Mouse (Mus musculus) lung, postnatal 0 days (tissue): ENCODE results near the gene Sdk1. TPM values are rescaled to one million over a fixed set of nuclear protein-coding genes. Genes with fewer than 3 reads are reported as not detected.

Experiments
- ATAC-seq: fragments of 200-750 bp; cut with Nextera tagmentation; 2 replicates; pipeline ENCODE4 v1.8.0; 2017; ENCODE audit warnings: moderate library complexity
- DNase-seq: peaks from one replicate; pipeline ENCODE4 v3.0.0-alpha.2; 2016; ENCODE audit warnings: low spot score
- H3K27ac ChIP-seq: fragments of 300-500 bp; sonication (generic); 2 replicates; pipeline ENCODE4 v1.5.1; 2014; ENCODE audit warnings: antibody characterized with exemption, mild to moderate bottlenecking, low read length, mixed read lengths
- H3K27me3 ChIP-seq: fragments of 300-500 bp; sonication (generic); replicated peaks from 2 replicates; pipeline ENCODE4 v1.6.1; 2014; ENCODE audit warnings: low read length, mixed read lengths; ENCODE audit not compliant: insufficient read depth
- H3K36me3 ChIP-seq: fragments of 300-500 bp; sonication (generic); 2 replicates; pipeline ENCODE4 v1.6.1; 2014; ENCODE audit warnings: low read length, mixed read lengths; ENCODE audit not compliant: insufficient read depth
- H3K4me1 ChIP-seq: fragments of 300-500 bp; sonication (generic); 2 replicates; pipeline ENCODE4 v1.6.1; 2014; ENCODE audit warnings: antibody characterized with exemption, low read depth, low read length, mixed read lengths; ENCODE audit not compliant: insufficient read depth
- H3K4me2 ChIP-seq: fragments of 300-500 bp; sonication (generic); replicated peaks from 2 replicates; pipeline ENCODE4 v1.6.1; 2014; ENCODE audit warnings: low read depth, mild to moderate bottlenecking, low read length, moderate library complexity, mixed read lengths
- H3K4me3 ChIP-seq: fragments of 300-500 bp; sonication (generic); 2 replicates; pipeline ENCODE4 v1.5.1; 2014; ENCODE audit warnings: low read depth, low read length
- H3K9ac ChIP-seq: fragments of 300-500 bp; sonication (generic); replicated peaks from 2 replicates; pipeline ENCODE4 v1.6.1; 2014; ENCODE audit warnings: low read depth, mild to moderate bottlenecking
- H3K9me3 ChIP-seq: fragments of 300-500 bp; sonication (generic); 2 replicates; pipeline ENCODE4 v1.6.1; 2016; ENCODE audit warnings: low read length, mixed read lengths
- CTCF ChIP-seq: IDR thresholded peaks from 2 replicates; pipeline ENCODE4 v1.5.1; 2016; ENCODE audit warnings: antibody characterized with exemption, mild to moderate bottlenecking
- EP300 ChIP-seq: IDR thresholded peaks from 2 replicates; pipeline ENCODE4 v1.6.1; 2016; ENCODE audit warnings: antibody characterized with exemption, mild to moderate bottlenecking, control low read depth
- WGBS: fragments of 180-500 bp; shearing (Covaris S2); extraction: QIAGEN DNeasy Blood & Tissue Kit; methylation state at CpG from one replicate; pipeline ENCODE4 v1.1.7; 2014; 5-methylcytosine and 5-hydroxymethylcytosine counted together
- polyA plus RNA-seq: library from polyadenylated mRNA; unstranded; fragments of >200 nt; fragmentation: Nextera tagmentation; extraction: Ambion mirVana; gene quantifications from 2 replicates; pipeline ENCODE4 v1.2.1, GENCODE M21; 2015

Sdk1 gene
- polyA plus RNA-seq, 1 experiment from 2014 or later, result 0.19 TPM

GRCm38 (mm10) chr5:142073901-142074300 is 832.6 kb downstream of the Sdk1 start:
- Histone ChIP-seq H3K36me3 (no peaks in the 10 kb centered on the region), H3K27me3 (no peaks in the 10 kb centered on the region), H3K4me1 (no peaks in the 10 kb centered on the region), H3K4me3 (no peak overlapping the region), H3K27ac (no peak overlapping the region), H3K9ac (no peak overlapping the region), H3K4me2 (no peak overlapping the region), H3K9me3 (no peaks in the 10 kb centered on the region)
- TF ChIP-seq CTCF (no peak), EP300 (no peak)
- WGBS, result 81% methylated on average over 3 of the region's 3 CpGs
- DNase-seq, result no peak
- ATAC-seq, result no peak

- DNase-seq, result peak; percentile 60
- Histone ChIP-seq H3K4me2 (no peak overlapping the region), H3K27me3 (no peaks in the 10 kb centered on the region), H3K36me3 (no peaks in the 10 kb centered on the region), H3K4me3 (no peak overlapping the region), H3K4me1 (no peaks in the 10 kb centered on the region), H3K9ac (no peak overlapping the region), H3K27ac (no peak overlapping the region), H3K9me3 (no peaks in the 10 kb centered on the region)
- peak; percentile 48 for ATAC-seq
- TF ChIP-seq CTCF (no peak), EP300 (no peak)
- WGBS, result 41% methylated on average over 13 of the region's 13 CpGs
Measured at GRCm38 (mm10) chr5:142074561-142075500, 833.5 kb downstream of the Sdk1 start.

- Histone ChIP-seq H3K9me3 (no peaks in the 10 kb centered on the region), H3K9ac (no peak overlapping the region), H3K27me3 (no peaks in the 10 kb centered on the region), H3K27ac (no peak overlapping the region), H3K4me1 (no peaks in the 10 kb centered on the region), H3K36me3 (no peaks in the 10 kb centered on the region), H3K4me2 (no peak overlapping the region), H3K4me3 (no peak overlapping the region)
- TF ChIP-seq CTCF, result no peak; the same call in 1 of the 2 replicates
- no peak for TF ChIP-seq EP300
- DNase-seq (no peak), ATAC-seq (no peak)
- WGBS, result 90% methylated on average over 3 of the region's 3 CpGs
Measured at GRCm38 (mm10) chr5:142080661-142081060, 839.4 kb downstream of the Sdk1 start.

GRCm38 (mm10) chr5:142081076-142081475 is 839.8 kb downstream of the Sdk1 start:
- no peaks in the 10 kb centered on the region for H3K36me3 ChIP-seq
- H3K27me3 ChIP-seq, result no peaks in the 10 kb centered on the region
- no peak overlapping the region for H3K9ac ChIP-seq

GRCm38 (mm10) chr5:142096377-142096841 is 855.1 kb downstream of the Sdk1 start:
- Histone ChIP-seq H3K36me3 (no peaks in the 10 kb centered on the region), H3K4me2 (no peak overlapping the region), H3K4me3 (no peak overlapping the region), H3K4me1 (no peaks in the 10 kb centered on the region), H3K9ac (no peak overlapping the region), H3K27me3 (no peaks in the 10 kb centered on the region), H3K9me3 (no peaks in the 10 kb centered on the region), H3K27ac (no peak overlapping the region)
- DNase-seq, result no peak
- WGBS, result 86% methylated on average over 11 of the region's 11 CpGs
- TF ChIP-seq CTCF, result no peak
- TF ChIP-seq EP300, result no peak
- no peak for ATAC-seq

More at GRCm38 (mm10) chr5:142081076-142081475, 839.8 kb downstream of the Sdk1 start:
- Histone ChIP-seq H3K9me3 (no peaks in the 10 kb centered on the region), H3K4me2 (no peak overlapping the region), H3K4me1 (no peaks in the 10 kb centered on the region), H3K4me3 (no peak overlapping the region), H3K27ac (no peak overlapping the region)
- ATAC-seq, result no peak
- WGBS, result 74% methylated on average over 3 of the region's 3 CpGs
- no peak for DNase-seq
- TF ChIP-seq CTCF (no peak), EP300 (no peak)

GRCm38 (mm10) chr5:142100176-142100575 is 858.9 kb downstream of the Sdk1 start:
- H3K9ac ChIP-seq, result no peak overlapping the region
- no peak for ATAC-seq
- no peak for TF ChIP-seq CTCF
- TF ChIP-seq EP300, result no peak

More at GRCm38 (mm10) chr5:142100176-142100575, 858.9 kb downstream of the Sdk1 start:
- no peak overlapping the region for H3K27ac ChIP-seq
- no peak for DNase-seq
- no peaks in the 10 kb centered on the region for H3K4me1 ChIP-seq
- no peak overlapping the region for H3K4me3 ChIP-seq
- H3K36me3 ChIP-seq, result no peaks in the 10 kb centered on the region
- 66% methylated on average over 7 of the region's 7 CpGs for WGBS
- H3K27me3 ChIP-seq, result no peaks in the 10 kb centered on the region
- no peaks in the 10 kb centered on the region for H3K9me3 ChIP-seq
- no peak overlapping the region for H3K4me2 ChIP-seq
